Mouse (Mus musculus): ENCODE measurements around the gene Foxp3. TPM values are rescaled to one million over a fixed set of nuclear protein-coding genes. Genes with fewer than 3 reads are reported as not detected.
A peak's percentile ranks its signal among the peaks of the same experiment; 100 is the strongest.

Gene Foxp3
- polyA plus RNA-seq, 1 experiment from 2014 or later: not detected

DNA sequence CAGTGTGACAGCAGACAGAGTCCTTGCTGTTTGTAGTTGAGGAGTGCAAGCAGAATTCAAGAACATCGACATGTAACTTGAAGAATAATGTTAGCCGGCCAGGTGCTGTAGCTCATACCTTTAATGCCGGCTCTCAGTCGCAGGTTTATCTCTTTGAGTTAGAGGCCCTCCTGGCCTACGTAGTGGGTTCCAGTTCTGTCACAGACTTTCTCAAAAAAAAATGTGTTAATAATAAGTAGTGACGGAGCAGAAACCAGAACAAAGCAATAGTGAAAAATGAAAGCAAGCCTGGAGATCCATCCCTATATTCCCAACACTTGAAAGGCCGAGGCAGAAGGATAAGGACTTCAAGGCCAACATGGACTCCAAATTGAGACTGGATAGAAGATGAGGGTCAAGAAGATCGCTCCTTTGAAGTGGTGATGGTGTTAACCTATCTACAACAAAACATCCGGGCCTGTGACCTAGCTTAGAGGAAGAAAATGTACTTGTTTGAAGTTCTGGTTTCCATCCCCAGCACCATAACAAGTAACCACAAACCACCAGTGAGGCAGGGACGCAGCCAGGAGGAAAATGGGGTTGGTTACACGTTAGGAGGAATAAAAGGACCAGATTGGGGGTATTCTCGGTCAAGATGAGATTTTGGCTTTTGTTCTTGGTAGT is 44.6 kb downstream of the Foxp3 start:
- H3K27me3 ChIP-seq: no peaks in the 10 kb centered on the region
- no peaks in the 10 kb centered on the region for H3K9me3 ChIP-seq (replicated peaks)
- H3K9ac ChIP-seq: no peak overlapping the region
- H3K36me3 ChIP-seq: no peaks in the 10 kb centered on the region
- no peak overlapping the region for H3K27ac ChIP-seq
- H3K4me1 ChIP-seq (replicated peaks): no peaks in the 10 kb centered on the region
- ATAC-seq (replicated peaks; ENCODE audit: insufficient number of reproducible peaks, insufficient read depth, low FRiP score, low read depth): no peak
- no peak overlapping the region for H3K4me3 ChIP-seq
- H3K4me2 ChIP-seq: no peak overlapping the region
- 73% methylated on average over 12 of the region's 12 CpGs for WGBS

DNA sequence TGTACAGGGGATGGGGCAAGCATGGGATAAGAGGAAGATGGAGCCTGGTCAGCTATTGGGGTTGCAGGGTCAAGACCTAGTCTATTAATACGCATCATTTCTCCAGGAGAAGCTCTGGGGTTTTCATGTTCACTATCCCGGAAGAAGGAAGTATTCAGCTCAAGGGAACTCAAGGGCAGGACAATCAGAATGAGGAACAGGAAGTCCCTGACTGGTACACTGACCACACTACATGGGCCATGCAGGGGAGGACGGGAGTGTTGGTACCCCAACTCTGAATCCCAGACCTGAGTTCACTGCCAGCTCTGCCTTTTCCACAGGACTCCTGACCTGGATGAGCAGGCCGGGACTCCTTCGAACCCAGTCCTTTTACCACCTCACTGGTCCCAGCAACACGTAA is 59.1 kb downstream of the Foxp3 start:
- Histone ChIP-seq H3K27ac (no peak overlapping the region), H3K4me3 (no peak overlapping the region), H3K36me3 (no peaks in the 10 kb centered on the region), H3K4me1 (replicated peaks) (no peaks in the 10 kb centered on the region), H3K9ac (no peak overlapping the region), H3K4me2 (no peak overlapping the region), H3K27me3 (no peaks in the 10 kb centered on the region), H3K9me3 (replicated peaks) (no peaks in the 10 kb centered on the region)
- 79% methylated on average over 6 of the region's 6 CpGs for WGBS
- no peak for ATAC-seq (replicated peaks; ENCODE audit: insufficient number of reproducible peaks, insufficient read depth, low FRiP score, low read depth)

DNA sequence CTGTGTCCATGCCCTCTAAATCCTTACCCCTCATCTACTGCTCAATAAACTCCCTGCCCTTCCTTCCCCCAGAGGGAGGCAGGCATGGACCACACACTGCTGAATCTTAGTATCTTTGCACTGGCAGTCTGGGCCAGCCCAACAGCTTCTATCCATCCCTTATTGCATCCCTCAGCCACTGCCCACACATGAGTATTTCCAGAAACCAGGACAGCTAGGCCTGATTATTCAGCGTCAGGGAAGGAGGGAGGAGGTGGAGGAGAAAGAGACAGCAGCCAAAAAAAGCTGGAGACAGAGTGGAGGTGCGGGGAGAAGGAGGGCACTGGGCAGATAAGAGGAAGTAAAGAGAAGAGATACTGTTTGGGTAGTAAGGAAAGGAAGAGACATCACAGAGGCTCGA is 61.7 kb downstream of the Foxp3 start:
- H3K9me3 ChIP-seq (replicated peaks): no peaks in the 10 kb centered on the region
- ATAC-seq (replicated peaks; ENCODE audit: insufficient number of reproducible peaks, insufficient read depth, low FRiP score, low read depth): no peak
- WGBS: 36% methylated on average over 3 of the region's 3 CpGs

DNA sequence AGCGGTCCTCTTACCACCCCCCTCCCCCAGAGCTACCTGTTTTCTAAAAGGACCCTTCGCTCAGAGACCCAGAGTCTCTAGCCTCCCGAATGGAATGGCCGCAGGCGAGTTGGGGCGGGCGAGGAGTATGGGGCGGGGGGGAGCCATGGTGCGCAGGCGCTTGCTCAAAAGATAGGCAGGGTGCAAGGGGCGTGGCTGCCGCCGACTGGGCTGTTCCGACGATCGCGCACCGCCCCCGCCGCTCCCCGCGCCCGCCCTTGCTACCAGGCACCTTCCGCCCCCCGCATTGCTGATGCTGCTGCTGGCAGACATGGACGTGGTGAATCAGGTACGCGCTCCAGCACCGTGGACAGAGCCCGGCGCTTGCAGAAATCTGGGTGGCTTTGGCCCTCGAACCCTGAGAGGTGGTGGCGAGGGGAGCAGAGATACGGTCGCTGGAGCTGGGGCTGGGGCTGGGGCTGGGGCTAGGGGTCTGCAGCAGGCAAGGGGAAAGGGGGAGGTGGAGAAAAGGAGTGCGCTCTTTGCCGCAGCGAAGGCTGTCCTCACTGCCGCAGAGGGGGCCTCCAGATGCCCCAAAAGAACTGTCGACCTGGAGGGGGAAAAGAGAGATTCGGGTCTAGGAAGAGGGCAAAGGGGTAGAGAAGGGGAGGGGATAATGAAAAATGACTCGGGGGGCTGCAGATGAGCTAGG is 65.1 kb downstream of the Foxp3 start, which contains the start of gene Syp:
Gene Syp, plus strand, starts transcription at position 71 of the 691 bp plus-strand sequence.
- peak within 1 kb of the TSS; percentile 53 for H3K4me2 ChIP-seq
- H3K4me3 ChIP-seq: peak within 1 kb of the TSS; percentile 33
- no peak within 1 kb of the TSS for H3K9ac ChIP-seq
- 10% methylated on average over 38 of the region's 42 CpGs for WGBS
- ATAC-seq (replicated peaks; ENCODE audit: insufficient number of reproducible peaks, insufficient read depth, low FRiP score, low read depth): peak; percentile 64; the same call in 1 of the 2 replicates
- H3K4me1 ChIP-seq (replicated peaks): no peaks in the 10 kb centered on the region
- H3K27ac ChIP-seq: no peak within 1 kb of the TSS
- no peaks in the 10 kb centered on the region for H3K36me3 ChIP-seq
- H3K27me3 ChIP-seq: peaks cover 6% of the 10 kb centered on the region; the same call in 1 of the 2 replicates
- no peaks in the 10 kb centered on the region for H3K9me3 ChIP-seq (replicated peaks)

More for the DNA sequence above, 61.7 kb downstream of the Foxp3 start:
- Histone ChIP-seq H3K4me2 (no peak overlapping the region), H3K27me3 (no peaks in the 10 kb centered on the region), H3K4me3 (no peak overlapping the region), H3K36me3 (no peaks in the 10 kb centered on the region), H3K4me1 (replicated peaks) (no peaks in the 10 kb centered on the region), H3K9ac (no peak overlapping the region), H3K27ac (no peak overlapping the region)

DNA sequence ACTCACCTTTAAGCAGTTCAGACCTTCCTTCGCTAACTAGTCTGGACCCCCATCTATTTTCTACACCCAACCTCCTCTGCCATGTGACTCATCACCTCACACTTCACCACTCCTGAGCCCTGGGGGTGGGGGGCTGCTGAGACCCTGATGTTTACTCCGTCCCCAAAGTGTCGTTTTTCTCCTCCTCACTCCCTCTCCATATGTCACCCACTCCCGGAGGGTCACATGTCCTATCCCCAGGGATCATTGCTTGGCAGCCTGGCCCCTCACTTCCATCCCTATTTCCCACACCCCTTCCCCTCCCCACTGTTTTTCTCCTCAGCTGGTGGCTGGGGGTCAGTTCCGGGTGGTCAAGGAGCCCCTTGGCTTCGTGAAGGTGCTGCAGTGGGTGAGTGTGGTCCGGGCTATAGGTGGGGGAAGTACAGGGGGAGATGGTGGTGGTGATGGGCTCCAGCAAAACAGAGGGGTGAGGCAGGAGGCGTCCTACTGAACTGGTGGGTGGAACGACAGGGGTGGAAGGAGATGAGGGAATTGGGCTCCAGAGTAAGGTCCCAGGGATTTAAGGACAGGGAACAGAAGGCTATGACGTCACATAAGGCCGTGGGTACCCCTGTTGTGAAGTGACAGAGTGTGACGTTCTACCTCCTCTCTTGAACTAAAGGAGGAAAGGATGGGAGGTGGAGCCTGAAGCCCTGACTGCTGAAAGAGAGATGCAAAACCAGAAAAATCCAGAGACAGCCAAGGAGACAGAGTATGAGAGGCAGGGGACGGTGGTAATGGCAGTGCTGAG is 66.3 kb downstream of the Foxp3 start:
- Histone ChIP-seq H3K27me3 (peaks cover 6% of the 10 kb centered on the region; the same call in 1 of the 2 replicates), H3K4me1 (replicated peaks) (no peaks in the 10 kb centered on the region), H3K36me3 (no peaks in the 10 kb centered on the region), H3K4me3 (no peak overlapping the region), H3K9ac (no peak overlapping the region), H3K27ac (no peak overlapping the region), H3K4me2 (no peak overlapping the region), H3K9me3 (replicated peaks) (no peaks in the 10 kb centered on the region)
- WGBS: 22% methylated on average over 13 of the region's 13 CpGs
- no peak for ATAC-seq (replicated peaks; ENCODE audit: insufficient number of reproducible peaks, insufficient read depth, low FRiP score, low read depth)

- Histone ChIP-seq H3K9me3 (replicated peaks) (no peaks in the 10 kb centered on the region), H3K36me3 (no peaks in the 10 kb centered on the region), H3K4me3 (no peak overlapping the region), H3K4me1 (replicated peaks) (no peaks in the 10 kb centered on the region), H3K27ac (no peak overlapping the region), H3K9ac (no peak overlapping the region), H3K27me3 (peaks cover 6% of the 10 kb centered on the region; the same call in 1 of the 2 replicates), H3K4me2 (no peak overlapping the region)
- no peak for ATAC-seq (replicated peaks; ENCODE audit: insufficient number of reproducible peaks, insufficient read depth, low FRiP score, low read depth)
- WGBS: 29% methylated on average over 12 of the region's 12 CpGs
Observed at GRCm38 (mm10) chrX:7640785-7641184, 67.3 kb downstream of the Foxp3 start.

Other genes starting within 250 kb of the Foxp3 start
- 0.30 and 0.55 TPM in 2 replicates for gene Usp27x, start 197.8 kb upstream of the Foxp3 start, polyA plus RNA-seq (2015; fragmentation: Nextera tagmentation; extraction: Ambion mirVana)
- gene Ppp1r3f, start 639 bp downstream of the Foxp3 start, polyA plus RNA-seq (2015; fragmentation: Nextera tagmentation; extraction: Ambion mirVana): 1.7 and 2.0 TPM in 2 replicates
- gene Ccdc22, start 31.9 kb downstream of the Foxp3 start, polyA plus RNA-seq (2015; fragmentation: Nextera tagmentation; extraction: Ambion mirVana): 16.4 and 21.4 TPM in 2 replicates
- gene Cacna1f, start 33.4 kb downstream of the Foxp3 start, polyA plus RNA-seq (2015; fragmentation: Nextera tagmentation; extraction: Ambion mirVana): not detected in 2 replicates
- 0.64 and 2.8 TPM in 2 replicates for gene Syp, start 64.8 kb downstream of the Foxp3 start, polyA plus RNA-seq (2015; fragmentation: Nextera tagmentation; extraction: Ambion mirVana)
- gene Prickle3, start 83.6 kb downstream of the Foxp3 start, polyA plus RNA-seq (2015; fragmentation: Nextera tagmentation; extraction: Ambion mirVana): 8.0 and 10.6 TPM in 2 replicates
- gene Plp2, start 97.7 kb downstream of the Foxp3 start, polyA plus RNA-seq (2015; fragmentation: Nextera tagmentation; extraction: Ambion mirVana): 129 and 145 TPM in 2 replicates
- gene Magix, start 107.6 kb downstream of the Foxp3 start, polyA plus RNA-seq (2015; fragmentation: Nextera tagmentation; extraction: Ambion mirVana): 0.69 and 1.2 TPM in 2 replicates
- 27.0 and 28.2 TPM in 2 replicates for gene Gpkow, start 123.5 kb downstream of the Foxp3 start, polyA plus RNA-seq (2015; fragmentation: Nextera tagmentation; extraction: Ambion mirVana)
- gene Wdr45, start 140.7 kb downstream of the Foxp3 start, polyA plus RNA-seq (2015; fragmentation: Nextera tagmentation; extraction: Ambion mirVana): 25.4 and 33.7 TPM in 2 replicates
- 1.2 TPM in 1 of 2 replicates, not detected in the other for gene Gm45208, start 148.6 kb downstream of the Foxp3 start, polyA plus RNA-seq (2015; fragmentation: Nextera tagmentation; extraction: Ambion mirVana)
- gene Praf2, start 154.8 kb downstream of the Foxp3 start, polyA plus RNA-seq (2015; fragmentation: Nextera tagmentation; extraction: Ambion mirVana): 30.5 and 39.4 TPM in 2 replicates
- 4.1 and 8.7 TPM in 2 replicates for gene Ccdc120, start 177.3 kb downstream of the Foxp3 start, polyA plus RNA-seq (2015; fragmentation: Nextera tagmentation; extraction: Ambion mirVana)
- gene Tfe3, start 188.9 kb downstream of the Foxp3 start, polyA plus RNA-seq (2015; fragmentation: Nextera tagmentation; extraction: Ambion mirVana): 16.6 and 21.7 TPM in 2 replicates
- 25.9 and 31.1 TPM in 2 replicates for gene Gripap1, start 216.1 kb downstream of the Foxp3 start, polyA plus RNA-seq (2015; fragmentation: Nextera tagmentation; extraction: Ambion mirVana)
- gene Kcnd1, start 248.6 kb downstream of the Foxp3 start, polyA plus RNA-seq (2015; fragmentation: Nextera tagmentation; extraction: Ambion mirVana): 0.69 and 1.0 TPM in 2 replicates